Mouse (Mus musculus) forebrain, embryonic 14.5 days (tissue): ENCODE data around the gene Zfp740. TPM values are rescaled to one million over a fixed set of nuclear protein-coding genes. Genes with fewer than 3 reads are reported as not detected.

Experiments used
- ATAC-seq: fragments of 200-750 bp; cut with Nextera tagmentation; 2 replicates; pipeline ENCODE4 v1.8.0; 2017; ENCODE audit warnings: mild to moderate bottlenecking, moderate library complexity
- DNase-seq: peaks from one replicate; pipeline ENCODE4 v3.0.0-alpha.2; 2015; ENCODE audit warnings: low spot score
- H3K27ac ChIP-seq: fragments of 300-500 bp; sonication (generic); 2 replicates; pipeline ENCODE4 v1.5.1; 2014; ENCODE audit warnings: low read depth, mild to moderate bottlenecking, control low read depth, low read length, moderate library complexity
- H3K27me3 ChIP-seq: fragments of 300-500 bp; sonication (generic); replicated peaks from 2 replicates; pipeline ENCODE4 v1.6.1; 2014; ENCODE audit warnings: low read length, control low read depth, mixed read lengths; ENCODE audit not compliant: control insufficient read depth, insufficient read depth
- H3K36me3 ChIP-seq: fragments of 300-500 bp; sonication (generic); 2 replicates; pipeline ENCODE4 v1.6.1; 2014; ENCODE audit warnings: low read length, control low read depth; ENCODE audit not compliant: control insufficient read depth, insufficient read depth
- H3K4me1 ChIP-seq: fragments of 300-500 bp; sonication (generic); 2 replicates; pipeline ENCODE4 v1.6.1; 2014; ENCODE audit warnings: antibody characterized with exemption, low read length, control low read depth; ENCODE audit not compliant: control insufficient read depth, insufficient read depth
- H3K4me2 ChIP-seq: fragments of 300-500 bp; sonication (generic); 2 replicates; pipeline ENCODE4 v1.6.1; 2014; ENCODE audit warnings: mild to moderate bottlenecking, control low read depth, low read length
- H3K4me3 ChIP-seq: fragments of 300-500 bp; sonication (generic); 2 replicates; pipeline ENCODE4 v1.5.1; 2014; ENCODE audit warnings: low read depth, low read length, control low read depth
- H3K9ac ChIP-seq: fragments of 300-500 bp; sonication (generic); 2 replicates; pipeline ENCODE4 v1.6.1; 2014; ENCODE audit warnings: mild to moderate bottlenecking, low read length, control low read depth, moderate library complexity
- H3K9me3 ChIP-seq: fragments of 300-500 bp; sonication (generic); replicated peaks from 2 replicates; pipeline ENCODE4 v1.6.1; 2016; ENCODE audit warnings: low read length, control low read depth, mixed read lengths; ENCODE audit not compliant: control insufficient read depth
- WGBS: fragments of 180-500 bp; shearing (Covaris S2); extraction: QIAGEN DNeasy Blood & Tissue Kit; methylation state at CpG from one replicate; pipeline ENCODE4 v1.1.7; 2014; 5-methylcytosine and 5-hydroxymethylcytosine counted together
- polyA plus RNA-seq: library from polyadenylated mRNA; unstranded; fragments of >200 nt; fragmentation: Nextera tagmentation; extraction: Ambion mirVana; gene quantifications from 2 replicates; pipeline ENCODE4 v1.2.1, GENCODE M21; 2014

Gene Zfp740
- polyA plus RNA-seq, 1 experiment from 2014 or later = 52.1 TPM

GRCm38 (mm10) chr15:102173581-102173980, 29.5 kb upstream of the Zfp740 start:
- no peaks in the 10 kb centered on the region for H3K36me3 ChIP-seq
- no peak overlapping the region for H3K4me3 ChIP-seq
- peaks cover 7% of the 10 kb centered on the region; the same call in 1 of the 2 replicates for H3K9me3 ChIP-seq
- no peak overlapping the region for H3K9ac ChIP-seq
- no peaks in the 10 kb centered on the region for H3K27me3 ChIP-seq
- no peak for DNase-seq
- ATAC-seq = no peak
- H3K4me2 ChIP-seq = no peak overlapping the region
- WGBS = 87% methylated on average over 3 of the region's 3 CpGs
- H3K27ac ChIP-seq = no peak overlapping the region
- no peaks in the 10 kb centered on the region for H3K4me1 ChIP-seq

GRCm38 (mm10) chr15:102175736-102176319, 27.2 kb upstream of the Zfp740 start:
- no peak for ATAC-seq
- H3K9ac ChIP-seq = no peak overlapping the region
- H3K27me3 ChIP-seq = no peaks in the 10 kb centered on the region
- no peaks in the 10 kb centered on the region for H3K36me3 ChIP-seq
- H3K27ac ChIP-seq = no peak overlapping the region
- no peak overlapping the region for H3K4me3 ChIP-seq
- no peak overlapping the region for H3K4me2 ChIP-seq
- H3K4me1 ChIP-seq = no peaks in the 10 kb centered on the region
- H3K9me3 ChIP-seq = peaks cover 7% of the 10 kb centered on the region; the same call in 1 of the 2 replicates
- WGBS = 87% methylated on average over 16 of the region's 16 CpGs
- DNase-seq = no peak

- no peaks in the 10 kb centered on the region for H3K36me3 ChIP-seq
- no peak overlapping the region for H3K4me2 ChIP-seq
- H3K27ac ChIP-seq = no peak overlapping the region
- no peak for DNase-seq
- H3K27me3 ChIP-seq = no peaks in the 10 kb centered on the region
- H3K9ac ChIP-seq = no peak overlapping the region
- H3K9me3 ChIP-seq = peaks cover 7% of the 10 kb centered on the region; the same call in 1 of the 2 replicates
- no peak for ATAC-seq
- no peak overlapping the region for H3K4me3 ChIP-seq
- no peaks in the 10 kb centered on the region for H3K4me1 ChIP-seq
- 90% methylated on average over 7 of the region's 7 CpGs for WGBS
Observed at GRCm38 (mm10) chr15:102176571-102177316, 26.3 kb upstream of the Zfp740 start.

GRCm38 (mm10) chr15:102177417-102177816, 25.6 kb upstream of the Zfp740 start:
- DNase-seq = no peak
- Histone ChIP-seq H3K9me3 (peaks cover 7% of the 10 kb centered on the region; the same call in 1 of the 2 replicates), H3K4me2 (no peak overlapping the region), H3K9ac (no peak overlapping the region), H3K27me3 (no peaks in the 10 kb centered on the region), H3K27ac (no peak overlapping the region), H3K36me3 (no peaks in the 10 kb centered on the region), H3K4me3 (no peak overlapping the region), H3K4me1 (no peaks in the 10 kb centered on the region)
- no peak for ATAC-seq
- 82% methylated on average over 8 of the region's 8 CpGs for WGBS

- WGBS = 20% methylated on average over 6 of the region's 6 CpGs
- no peaks in the 10 kb centered on the region for H3K36me3 ChIP-seq
- no peak overlapping the region for H3K4me3 ChIP-seq
- H3K4me2 ChIP-seq = no peak overlapping the region
- H3K9me3 ChIP-seq = peaks cover 7% of the 10 kb centered on the region; the same call in 1 of the 2 replicates
- no peak overlapping the region for H3K27ac ChIP-seq
- peak; percentile 73 for DNase-seq
- H3K4me1 ChIP-seq = no peaks in the 10 kb centered on the region
- H3K9ac ChIP-seq = no peak overlapping the region
- no peak for ATAC-seq
- no peaks in the 10 kb centered on the region for H3K27me3 ChIP-seq
Observed at GRCm38 (mm10) chr15:102178279-102178678, 24.8 kb upstream of the Zfp740 start.

GRCm38 (mm10) chr15:102179106-102179505, 23.9 kb upstream of the Zfp740 start:
- ATAC-seq = no peak
- H3K9me3 ChIP-seq = peaks cover 5% of the 10 kb centered on the region; the same call in 1 of the 2 replicates
- no peak overlapping the region for H3K9ac ChIP-seq
- no peak overlapping the region for H3K4me2 ChIP-seq
- no peaks in the 10 kb centered on the region for H3K27me3 ChIP-seq
- H3K27ac ChIP-seq = no peak overlapping the region
- no peak for DNase-seq
- H3K4me1 ChIP-seq = no peaks in the 10 kb centered on the region
- 80% methylated on average over 9 of the region's 9 CpGs for WGBS
- no peak overlapping the region for H3K4me3 ChIP-seq
- no peaks in the 10 kb centered on the region for H3K36me3 ChIP-seq

GRCm38 (mm10) chr15:102179924-102180323, 23.1 kb upstream of the Zfp740 start:
- 91% methylated on average over 14 of the region's 14 CpGs for WGBS

GRCm38 (mm10) chr15:102183076-102183475, 20.0 kb upstream of the Zfp740 start:
- ATAC-seq = no peak
- H3K27ac ChIP-seq = no peak overlapping the region

More at GRCm38 (mm10) chr15:102179924-102180323, 23.1 kb upstream of the Zfp740 start:
- H3K36me3 ChIP-seq = 0 out of 2 replicates have a peak, but pooled peaks cover 3% of the 10 kb centered on the region
- H3K9ac ChIP-seq = no peak overlapping the region
- no peaks in the 10 kb centered on the region for H3K27me3 ChIP-seq
- no peak overlapping the region for H3K4me2 ChIP-seq
- no peak overlapping the region for H3K4me3 ChIP-seq
- no peaks in the 10 kb centered on the region for H3K4me1 ChIP-seq
- no peak for ATAC-seq
- H3K27ac ChIP-seq = no peak overlapping the region
- H3K9me3 ChIP-seq = no peaks in the 10 kb centered on the region
- no peak for DNase-seq

DNA sequence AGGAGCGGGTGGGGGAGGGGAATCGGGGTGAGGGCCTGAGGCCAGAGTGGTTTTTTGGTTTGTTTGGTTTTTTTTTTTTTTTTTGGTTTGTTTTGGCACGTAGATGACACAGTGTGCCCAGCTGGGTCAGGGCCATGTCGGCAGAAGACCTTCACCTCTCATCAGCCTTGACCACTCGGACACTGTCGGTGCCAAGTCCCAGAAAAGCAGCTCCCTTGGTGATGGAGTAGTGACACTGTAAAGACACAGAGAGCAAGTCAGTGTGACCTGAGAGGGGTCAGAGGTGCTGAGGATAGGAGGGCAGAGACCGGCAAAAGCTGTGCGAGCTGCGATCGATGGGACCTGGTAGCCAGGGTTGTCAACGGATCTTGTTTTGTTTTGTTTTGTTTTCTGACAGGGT, 16.8 kb upstream of the Zfp740 start:
- H3K9ac ChIP-seq = no peak overlapping the region
- H3K27me3 ChIP-seq = no peaks in the 10 kb centered on the region
- H3K36me3 ChIP-seq = peaks cover 11% of the 10 kb centered on the region
- no peaks in the 10 kb centered on the region for H3K4me1 ChIP-seq
- 92% methylated on average over 10 of the region's 11 CpGs for WGBS
- H3K27ac ChIP-seq = no peak overlapping the region
- DNase-seq = no peak
- H3K9me3 ChIP-seq = no peaks in the 10 kb centered on the region
- H3K4me2 ChIP-seq = no peak overlapping the region
- H3K4me3 ChIP-seq = no peak overlapping the region
- ATAC-seq = no peak

More at GRCm38 (mm10) chr15:102183076-102183475, 20.0 kb upstream of the Zfp740 start:
- Histone ChIP-seq H3K4me1 (no peaks in the 10 kb centered on the region), H3K9ac (no peak overlapping the region), H3K27me3 (no peaks in the 10 kb centered on the region), H3K9me3 (no peaks in the 10 kb centered on the region), H3K4me3 (no peak overlapping the region), H3K4me2 (no peak overlapping the region), H3K36me3 (peaks cover 11% of the 10 kb centered on the region)
- WGBS = 83% methylated on average over 3 of the region's 3 CpGs
- no peak for DNase-seq
